Mouse (Mus musculus): ENCODE results near the gene Pdzd3. TPM values are rescaled to one million over a fixed set of nuclear protein-coding genes. Genes with fewer than 3 reads are reported as not detected.

Gene Pdzd3
- total RNA-seq, 1 experiment from 2014 or later: not detected

DNA sequence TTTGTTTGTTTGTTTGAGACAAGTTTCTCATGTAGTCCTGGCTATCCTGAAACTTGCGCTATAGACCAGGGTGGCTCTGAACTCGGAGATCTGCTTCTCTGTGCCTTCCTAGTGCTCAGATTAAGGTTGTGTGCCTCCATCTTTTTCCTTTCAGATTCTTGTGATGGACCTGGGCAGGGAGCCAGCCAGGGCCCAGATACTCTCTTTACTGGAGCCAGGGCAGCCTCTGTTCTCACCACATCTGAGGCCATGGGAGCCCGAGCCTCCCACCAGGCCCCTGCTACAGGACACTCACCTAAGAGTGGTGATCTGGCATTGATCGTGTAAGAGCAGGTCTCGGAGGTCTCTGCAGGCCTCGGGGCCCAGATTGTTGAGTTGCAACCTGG, 3.9 kb upstream of the Pdzd3 start:
- ATAC-seq (replicated peaks; ENCODE audit: insufficient number of reproducible peaks, low FRiP score, low TSS enrichment, poor library complexity, severe bottlenecking): no peak

DNA sequence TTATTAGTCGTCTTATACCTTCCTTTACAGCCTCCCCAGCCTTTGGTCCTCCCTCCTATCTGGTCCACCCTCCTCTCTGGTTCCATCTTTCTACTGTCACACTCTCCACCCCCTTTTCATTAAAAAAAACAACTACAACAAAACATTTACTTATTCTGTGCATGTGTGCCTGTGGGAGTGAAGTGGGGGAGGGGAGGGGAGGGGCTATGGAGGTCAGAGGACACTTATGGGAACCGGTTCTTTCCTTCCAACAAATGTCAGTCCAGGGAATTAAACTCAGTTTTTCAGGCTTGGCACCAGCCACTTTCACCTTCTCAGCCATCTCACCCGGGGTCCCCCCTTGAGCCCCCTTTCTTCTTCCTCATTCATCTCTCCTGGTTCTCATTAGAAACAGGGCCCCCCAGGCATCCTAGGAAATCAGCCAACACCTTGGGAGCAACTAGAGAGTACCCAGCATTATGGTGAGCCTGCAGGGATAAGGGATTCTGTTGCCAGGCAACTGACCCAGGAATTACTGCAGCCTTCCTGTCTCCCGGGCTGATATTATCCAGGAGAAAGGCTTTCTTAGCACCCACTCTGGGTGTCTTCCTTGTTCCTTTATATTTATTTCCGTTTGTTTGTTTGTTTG, 3.4 kb upstream of the Pdzd3 start:
- ATAC-seq (replicated peaks; ENCODE audit: insufficient number of reproducible peaks, low FRiP score, low TSS enrichment, poor library complexity, severe bottlenecking): no peak

DNA sequence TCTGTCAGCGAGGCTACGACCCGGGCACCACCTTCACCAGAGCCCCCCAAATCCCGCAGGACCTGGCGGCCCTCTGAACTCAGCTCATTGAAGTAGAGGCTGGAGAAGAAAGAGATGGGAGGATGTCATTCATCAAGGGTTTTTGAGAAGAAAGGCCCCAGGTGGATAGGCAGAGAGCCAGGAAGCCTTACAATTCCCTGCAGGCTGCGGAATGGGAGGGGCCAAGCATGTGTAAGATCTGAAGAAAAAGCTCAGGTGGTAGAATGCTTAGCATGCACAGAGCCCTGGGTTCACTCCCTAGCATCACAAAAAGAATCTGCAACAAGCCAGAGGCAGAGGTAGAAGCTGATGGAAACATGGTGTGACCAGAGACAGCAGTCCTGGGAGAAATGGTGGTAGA, 2.2 kb upstream of the Pdzd3 start:
- no peak for ATAC-seq (replicated peaks; ENCODE audit: insufficient number of reproducible peaks, low FRiP score, low TSS enrichment, poor library complexity, severe bottlenecking)

DNA sequence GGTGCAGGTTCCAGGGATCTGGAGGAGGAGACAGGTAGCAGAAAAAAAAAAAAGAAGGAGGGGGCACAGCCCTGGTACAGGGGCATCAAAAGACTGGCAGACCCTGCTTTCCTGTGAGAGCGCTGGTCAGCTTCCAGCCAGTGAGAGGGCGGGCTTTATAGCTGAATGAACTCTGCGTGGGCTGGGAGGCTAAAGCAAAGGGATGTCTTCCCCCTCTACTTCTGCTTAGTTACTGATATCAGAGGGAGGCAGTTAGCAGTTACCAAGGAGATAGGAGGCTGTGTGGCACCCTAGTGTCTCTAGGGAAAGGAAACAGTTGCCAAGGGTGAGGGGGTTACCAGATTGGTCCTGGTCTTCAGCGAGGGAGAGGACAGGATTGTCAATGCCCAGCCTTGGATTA, 826 bp downstream of the Pdzd3 start:
- ATAC-seq (replicated peaks; ENCODE audit: insufficient number of reproducible peaks, low FRiP score, low TSS enrichment, poor library complexity, severe bottlenecking): no peak

DNA sequence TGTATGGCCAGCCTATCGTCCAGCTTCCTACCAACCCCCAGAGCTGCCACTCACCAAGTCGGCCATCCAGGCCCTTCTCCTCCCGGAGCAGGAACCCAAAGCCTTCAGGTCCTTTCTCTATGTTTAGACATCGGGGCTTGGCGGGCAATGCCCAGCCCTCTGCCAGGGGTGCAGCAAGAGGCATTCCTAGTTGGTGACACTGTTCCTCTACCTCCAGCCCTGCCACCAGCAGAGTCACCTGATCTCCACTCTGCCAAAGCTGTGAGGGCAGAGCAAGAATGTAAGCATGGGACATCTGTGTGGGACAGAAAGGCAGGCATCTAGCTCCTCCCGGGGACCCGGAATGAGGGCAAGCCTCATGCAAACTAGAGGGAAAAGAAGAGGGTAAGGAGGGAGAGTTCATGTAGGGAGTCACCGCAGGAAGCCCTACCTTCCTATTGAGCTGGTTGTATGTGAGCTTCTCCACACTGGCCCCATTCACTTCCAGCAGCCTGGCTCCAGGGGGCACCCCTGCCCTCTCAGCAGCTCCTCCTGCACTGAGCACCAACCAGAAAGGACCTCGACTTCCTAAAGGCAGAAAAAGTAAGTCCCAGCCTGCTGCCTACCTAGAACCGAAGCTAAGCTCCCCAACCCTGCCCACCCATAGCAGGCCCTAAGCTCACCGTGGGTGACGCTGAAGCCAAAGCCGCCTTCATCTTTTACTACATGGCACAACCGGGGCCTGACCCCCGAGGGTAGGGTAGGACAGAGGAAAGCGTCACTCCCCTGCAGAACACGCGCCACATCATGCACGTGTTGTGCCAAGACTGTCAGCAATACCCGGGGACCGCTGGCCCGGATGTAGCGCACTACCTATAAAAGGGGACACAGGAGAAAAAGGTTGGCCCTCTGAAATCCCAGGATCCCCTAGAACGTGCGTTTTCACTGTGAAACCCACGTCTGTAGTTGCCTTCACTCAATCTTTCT, 1.8 kb downstream of the Pdzd3 start:
- ATAC-seq (replicated peaks; ENCODE audit: insufficient number of reproducible peaks, low FRiP score, low TSS enrichment, poor library complexity, severe bottlenecking): peak; percentile 69; the same call in 1 of the 2 replicates

DNA sequence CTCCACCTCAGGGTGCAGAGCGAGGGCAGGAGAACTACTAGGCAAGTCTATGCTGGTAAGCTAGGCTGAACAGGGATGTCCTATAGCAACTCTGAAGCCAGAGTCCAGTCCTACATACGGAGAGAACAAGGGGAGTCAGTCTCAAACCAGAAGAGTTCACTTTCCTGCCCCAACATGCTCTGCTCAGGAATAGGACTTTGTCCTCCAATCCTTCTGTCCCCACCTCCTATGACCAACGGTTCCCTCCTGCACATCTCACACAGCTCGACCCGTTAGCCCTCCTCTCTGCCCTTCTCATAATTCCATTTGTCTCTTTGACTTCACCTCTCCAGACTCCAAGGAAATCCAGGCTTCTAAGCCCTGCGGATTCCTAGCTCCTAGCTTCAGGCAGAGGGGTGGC, 3.4 kb downstream of the Pdzd3 start:
- ATAC-seq (replicated peaks; ENCODE audit: insufficient number of reproducible peaks, low FRiP score, low TSS enrichment, poor library complexity, severe bottlenecking): no peak

DNA sequence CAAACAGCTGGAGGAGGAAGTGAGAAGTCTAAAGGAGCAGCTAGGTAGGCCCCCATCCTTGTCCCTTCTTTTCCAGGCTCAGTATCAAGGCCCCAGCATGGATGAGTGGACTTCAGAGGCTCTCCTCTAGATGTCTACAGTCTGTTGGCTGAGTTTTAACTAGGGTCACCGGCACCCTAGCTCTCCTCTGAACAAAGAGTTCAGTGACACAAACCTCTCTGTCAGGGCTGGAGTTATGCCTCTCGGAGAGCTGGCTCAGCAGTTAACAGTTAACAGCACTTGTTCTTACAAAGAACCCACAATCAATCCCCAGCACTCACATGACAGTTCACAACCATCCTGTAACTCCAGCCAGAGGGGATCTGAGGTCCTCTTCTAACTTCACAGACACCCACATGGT, 7.7 kb downstream of the Pdzd3 start:
- ATAC-seq (replicated peaks; ENCODE audit: insufficient number of reproducible peaks, low FRiP score, low TSS enrichment, poor library complexity, severe bottlenecking): no peak

DNA sequence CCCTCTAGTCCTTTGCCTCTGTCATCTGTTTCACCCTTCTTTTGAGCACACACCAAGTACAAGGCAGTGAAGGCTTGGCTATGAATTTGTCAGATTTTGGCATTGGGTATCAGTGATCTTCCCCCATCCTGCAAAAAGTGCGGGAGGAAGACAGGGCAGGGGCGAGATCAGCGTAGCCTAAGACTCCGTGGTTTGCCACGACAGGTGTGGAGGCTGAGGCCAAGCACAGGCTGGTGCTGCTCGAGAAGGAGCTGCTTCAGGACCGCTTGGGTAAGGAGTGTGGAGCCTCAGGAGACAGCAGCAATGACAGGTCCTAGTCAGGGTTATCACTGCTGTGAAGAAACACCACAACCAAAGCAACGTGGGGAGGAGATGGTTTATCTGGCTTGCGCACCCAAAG, 9.9 kb downstream of the Pdzd3 start:
- no peak for ATAC-seq (replicated peaks; ENCODE audit: insufficient number of reproducible peaks, low FRiP score, low TSS enrichment, poor library complexity, severe bottlenecking)

DNA sequence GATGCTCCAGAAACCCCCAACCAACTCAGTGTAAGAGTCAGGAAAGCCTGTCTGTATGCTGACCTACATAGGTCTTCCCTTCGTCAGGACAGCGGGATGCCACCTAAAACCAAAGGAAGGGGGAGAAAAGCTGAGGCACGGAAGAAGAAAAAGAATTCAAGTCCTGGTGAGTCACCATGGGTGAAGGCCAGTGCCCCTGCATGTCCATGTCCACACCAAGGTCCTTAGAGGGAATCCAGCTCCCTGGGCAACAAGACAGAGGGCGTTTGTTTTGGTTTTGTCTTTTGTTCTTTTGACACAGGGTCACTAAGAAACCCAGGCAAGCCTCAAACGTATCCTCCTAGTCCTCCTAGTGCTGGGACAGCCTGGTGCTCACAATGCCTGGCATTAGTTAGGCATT, 10.4 kb downstream of the Pdzd3 start:
- ATAC-seq (replicated peaks; ENCODE audit: insufficient number of reproducible peaks, low FRiP score, low TSS enrichment, poor library complexity, severe bottlenecking): no peak

DNA sequence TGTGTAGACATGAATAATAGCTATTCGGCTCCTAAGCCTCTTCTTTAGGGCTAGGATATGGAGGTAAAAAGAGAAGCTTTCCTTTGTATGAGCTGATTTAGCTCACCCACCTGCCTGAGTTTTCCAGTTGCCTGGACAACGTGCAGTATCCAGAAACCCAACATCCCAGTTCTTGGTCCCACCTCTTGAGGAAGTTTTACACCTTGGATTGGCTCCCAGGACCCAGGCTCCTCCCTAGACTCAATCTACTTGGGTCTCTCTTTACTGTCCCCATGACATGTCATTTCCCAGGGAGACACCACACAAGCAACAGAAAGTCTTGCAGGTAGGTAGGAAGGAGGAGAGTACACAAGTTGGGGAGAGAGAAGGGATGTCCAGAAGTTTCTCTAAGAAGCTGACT, 10.9 kb downstream of the Pdzd3 start, which contains the start of gene Ccdc153:
Gene Ccdc153, plus strand, starts transcription at position 278 of the 400 bp plus-strand sequence.
- ATAC-seq (replicated peaks; ENCODE audit: insufficient number of reproducible peaks, low FRiP score, low TSS enrichment, poor library complexity, severe bottlenecking): no peak

DNA sequence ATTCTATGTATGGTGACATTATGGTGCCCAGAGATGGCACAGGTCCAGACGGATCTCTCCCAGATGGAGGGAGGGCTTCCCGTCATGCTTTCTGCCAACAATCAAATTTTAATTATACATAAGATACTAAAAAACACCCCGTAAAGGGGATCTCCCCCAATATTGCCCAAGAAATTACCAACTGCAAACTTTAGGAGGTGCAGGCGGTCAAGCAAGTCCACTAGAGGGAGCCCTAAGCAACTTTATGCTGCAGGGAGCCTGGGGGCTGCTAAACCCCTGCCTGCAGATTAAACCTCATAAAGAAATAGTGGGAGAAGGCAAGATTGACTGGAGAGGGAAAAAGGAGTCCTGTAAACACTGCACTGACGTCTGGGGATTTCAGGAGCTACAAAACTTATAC, 11.8 kb downstream of the Pdzd3 start:
- ATAC-seq (replicated peaks; ENCODE audit: insufficient number of reproducible peaks, low FRiP score, low TSS enrichment, poor library complexity, severe bottlenecking): 0 out of 2 replicates have a peak, but pooled peaks have one; percentile 29

DNA sequence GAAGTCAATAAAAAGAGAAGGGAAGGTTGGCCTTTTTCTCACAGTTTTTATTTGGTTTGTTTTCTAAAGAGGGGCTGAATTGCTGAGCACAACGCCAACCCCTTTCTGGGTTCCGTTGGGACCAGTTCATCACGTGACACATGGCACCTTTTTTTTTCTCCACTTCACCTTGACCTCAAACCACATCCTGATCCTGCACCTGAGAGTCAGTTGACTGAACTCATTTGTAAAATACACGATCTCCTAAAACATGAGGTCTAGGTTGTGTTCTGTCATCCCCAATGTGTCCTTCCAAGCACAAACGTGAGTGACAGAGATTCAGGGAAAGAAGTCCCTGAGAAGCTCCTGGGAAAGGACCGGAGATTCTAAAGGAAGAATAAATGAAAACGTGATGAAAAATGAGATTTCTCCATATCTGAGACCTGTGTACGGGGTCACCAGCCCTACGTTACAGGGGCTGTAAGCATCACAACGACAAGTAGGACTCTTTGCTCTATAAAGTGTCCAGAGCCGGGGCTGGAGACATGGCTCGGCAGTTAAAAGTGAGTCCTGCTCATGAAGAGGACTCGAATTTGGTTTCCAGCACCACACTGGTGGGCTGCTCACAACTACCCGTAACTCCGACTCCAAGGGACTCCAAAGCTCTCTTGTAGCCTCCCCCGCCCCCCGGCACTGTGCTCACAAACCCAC, 12.6 kb downstream of the Pdzd3 start:
- no peak for ATAC-seq (replicated peaks; ENCODE audit: insufficient number of reproducible peaks, low FRiP score, low TSS enrichment, poor library complexity, severe bottlenecking)

DNA sequence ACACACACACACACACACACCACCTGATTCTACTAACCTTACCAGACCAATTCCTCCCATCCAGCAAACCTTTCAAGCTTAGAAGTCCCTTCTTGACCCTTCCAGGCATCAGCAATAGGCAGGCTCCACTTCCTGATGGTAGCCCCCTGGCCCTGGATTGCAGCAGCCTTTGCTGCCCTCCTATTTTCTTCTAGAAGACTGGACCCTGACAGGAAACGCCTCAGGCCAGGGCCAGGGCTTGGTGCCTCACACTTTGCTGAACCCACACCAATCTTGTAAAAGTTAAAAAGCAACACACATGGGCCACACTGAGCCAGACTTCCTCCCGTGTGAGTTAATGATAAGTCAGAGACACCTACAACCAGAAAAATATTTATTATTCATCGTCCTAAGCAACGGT, 14.1 kb downstream of the Pdzd3 start:
- no peak for ATAC-seq (replicated peaks; ENCODE audit: insufficient number of reproducible peaks, low FRiP score, low TSS enrichment, poor library complexity, severe bottlenecking)

DNA sequence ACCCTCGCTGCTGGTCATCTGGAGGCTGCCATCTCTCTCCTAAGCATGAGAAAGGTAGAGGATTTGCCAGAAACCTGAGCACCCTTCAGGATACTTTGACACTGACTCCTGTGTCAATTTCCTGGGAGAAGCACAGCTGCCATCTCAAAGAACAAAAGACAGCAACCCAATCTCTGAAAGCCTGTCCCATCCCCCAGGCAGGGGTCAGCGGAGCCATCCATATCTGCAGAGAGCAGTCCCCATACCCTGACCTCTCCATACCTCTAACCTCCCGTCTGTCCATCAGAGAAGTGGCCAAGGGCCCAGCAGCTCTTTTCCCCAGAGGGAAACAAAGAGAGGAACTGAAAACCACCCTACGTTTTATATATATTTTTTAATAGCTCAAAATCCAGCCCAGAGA, 14.7 kb downstream of the Pdzd3 start:
- ATAC-seq (replicated peaks; ENCODE audit: insufficient number of reproducible peaks, low FRiP score, low TSS enrichment, poor library complexity, severe bottlenecking): no peak

DNA sequence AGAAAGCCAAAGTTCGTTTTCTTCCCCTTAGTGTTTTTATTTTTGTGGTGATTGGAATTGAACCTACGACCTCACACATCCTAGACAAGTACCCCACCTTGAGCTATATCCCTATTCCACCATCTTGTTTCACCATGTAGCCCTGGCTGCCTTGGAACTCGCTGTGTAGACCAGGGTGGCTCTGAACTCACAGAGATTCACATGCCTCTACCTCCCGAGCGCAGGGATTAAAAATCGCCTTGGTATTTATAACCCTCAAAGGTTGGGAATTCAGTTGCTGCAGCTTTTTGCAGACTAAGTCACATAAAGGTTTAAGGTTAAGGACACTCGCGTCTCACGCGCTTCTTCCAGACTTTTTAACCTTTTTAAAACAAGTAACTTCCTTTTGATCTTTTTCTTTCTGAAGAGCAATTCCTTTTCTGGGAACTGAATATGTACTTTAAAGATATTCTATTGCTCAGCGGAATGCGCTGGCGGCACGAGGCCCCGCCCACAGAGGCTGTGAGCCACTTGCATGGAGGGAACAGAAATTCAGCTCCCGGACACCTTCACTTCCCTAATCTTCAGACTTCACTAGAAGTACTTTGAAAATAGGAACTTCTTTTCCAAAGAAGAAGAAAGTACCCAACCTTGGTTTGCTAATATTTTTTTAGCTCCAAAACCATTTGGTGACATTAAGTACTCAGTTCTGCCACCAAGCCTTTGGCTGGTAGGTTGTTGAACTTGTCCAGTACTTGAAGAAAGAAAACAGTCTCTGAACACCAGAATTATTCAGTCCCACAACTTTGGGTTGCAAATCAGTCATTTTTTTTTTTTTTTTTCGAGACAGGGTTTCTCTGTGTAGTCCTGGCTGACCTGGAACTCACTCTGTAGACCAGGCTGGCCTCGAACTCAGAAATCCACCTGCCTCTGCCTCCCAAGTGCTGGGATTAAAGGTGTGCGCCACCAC, 16.5 kb downstream of the Pdzd3 start:
- ATAC-seq (replicated peaks; ENCODE audit: insufficient number of reproducible peaks, low FRiP score, low TSS enrichment, poor library complexity, severe bottlenecking): peak; percentile 68

DNA sequence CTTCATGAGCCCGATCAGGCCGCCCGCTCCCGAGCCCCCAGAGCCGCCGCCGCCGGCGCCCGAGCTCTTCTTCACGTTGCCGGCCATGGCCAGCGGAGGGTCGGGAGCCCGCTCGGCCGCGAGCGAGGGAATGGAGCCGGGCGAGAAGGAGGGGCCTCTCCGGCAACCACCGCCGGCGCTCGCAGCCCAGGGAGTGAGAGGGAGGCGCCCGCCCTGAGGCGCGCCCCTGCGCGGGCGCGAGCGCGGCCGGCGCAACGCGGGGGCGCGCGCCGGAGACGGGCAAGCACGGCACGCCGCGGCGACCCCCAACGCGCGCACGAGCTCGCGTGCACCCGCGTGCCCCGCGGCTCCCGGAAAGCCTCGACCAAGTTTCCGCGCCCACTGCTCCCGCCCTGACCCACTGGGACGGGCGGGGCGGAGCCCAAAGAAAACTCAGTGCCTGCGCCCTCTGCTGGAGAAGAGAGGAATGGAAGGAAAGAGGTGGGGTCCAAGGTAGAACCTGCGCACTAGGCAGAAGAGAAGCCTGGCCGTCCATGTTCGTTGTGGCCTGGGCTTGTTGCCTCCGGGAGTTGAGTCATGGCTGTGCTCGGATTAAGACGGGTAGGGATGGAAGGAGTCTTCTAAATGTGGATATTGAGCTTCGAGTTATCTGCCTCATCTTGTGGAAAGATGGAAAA, 17.3 kb downstream of the Pdzd3 start, which contains the start of gene Cbl:
Gene Cbl, minus strand, starts transcription at position 248 of the 677 bp plus-strand sequence.
- ATAC-seq (replicated peaks; ENCODE audit: insufficient number of reproducible peaks, low FRiP score, low TSS enrichment, poor library complexity, severe bottlenecking): peak; percentile 87

DNA sequence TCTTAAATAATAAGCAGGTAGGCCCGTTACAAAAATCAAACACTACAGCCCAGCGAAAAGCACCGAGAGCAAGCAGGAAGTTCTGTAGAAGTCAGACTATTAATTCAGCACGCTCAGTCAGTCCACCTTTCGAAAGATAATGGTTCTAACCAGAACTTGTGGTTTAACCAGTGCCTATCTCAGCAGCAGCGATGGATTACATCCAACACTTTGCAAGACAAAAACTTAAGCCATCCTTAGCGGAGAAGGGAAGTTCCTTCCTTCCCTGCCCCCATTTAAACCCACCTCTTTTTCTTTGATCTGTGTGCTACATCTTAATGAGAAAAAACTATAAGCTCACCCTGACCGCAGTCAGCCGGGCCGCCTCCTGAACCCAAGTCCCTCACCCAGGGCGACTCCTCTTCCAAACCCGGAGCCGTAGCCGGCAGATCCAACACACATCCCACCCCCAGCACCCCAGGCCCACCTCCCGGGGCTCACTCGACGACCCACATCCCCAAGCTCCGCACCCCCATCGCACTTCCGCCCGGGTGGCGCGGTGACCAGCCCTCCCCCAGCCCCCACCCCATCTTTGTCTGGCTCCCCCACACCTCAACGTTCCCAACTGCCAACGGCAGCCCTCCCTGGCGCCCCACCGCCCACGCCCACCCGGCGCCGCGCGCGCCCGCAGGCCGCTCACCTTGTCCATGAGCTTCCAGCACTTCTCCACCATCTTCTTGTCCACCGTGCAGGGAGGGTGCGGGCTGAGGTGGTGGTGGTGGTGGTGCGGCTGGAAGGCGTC, 18.1 kb downstream of the Pdzd3 start:
- ATAC-seq (replicated peaks; ENCODE audit: insufficient number of reproducible peaks, low FRiP score, low TSS enrichment, poor library complexity, severe bottlenecking): no peak
